Mouse (Mus musculus) E14TG2a.4 (cell line): ENCODE results near the gene Tubg2.

ENCODE experiments used
- CTCF ChIP-seq: conservative IDR thresholded peaks from 2 replicates; pipeline ENCODE4 v1.5.1; 2014; ENCODE audit warnings: low read length
- POU5F1 ChIP-seq: IDR thresholded peaks from 2 replicates; pipeline ENCODE4 v1.6.1; 2014; ENCODE audit warnings: low read length, borderline replicate concordance

DNA sequence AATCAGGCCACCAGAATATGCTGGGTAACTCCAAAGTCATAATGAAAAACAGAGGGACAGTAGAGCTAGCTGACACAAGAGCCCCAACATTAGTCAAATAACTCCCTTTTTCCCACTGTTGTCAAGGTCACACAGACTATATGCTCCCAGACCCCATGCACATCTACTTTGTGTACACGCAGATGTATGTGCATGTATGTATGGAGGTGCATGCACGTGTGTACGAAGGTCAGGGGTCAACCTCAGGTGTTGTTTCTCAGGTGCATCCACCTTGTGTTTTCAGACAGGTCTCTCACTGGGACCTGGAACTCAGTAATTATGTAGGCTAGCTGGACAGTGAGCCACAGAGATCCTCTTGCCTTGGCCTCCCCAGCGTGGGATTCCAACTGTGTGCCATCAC, 29.7 kb downstream of the Tubg2 start:
- TF ChIP-seq CTCF (no peak), POU5F1 (no peak)
